In genomic region chr11:86656849-86657567, GRCm38 (mm10) we compare ENCODE assay signal across 20 mouse cellular contexts. TPM values are rescaled to one million over a fixed set of nuclear protein-coding genes. Genes with fewer than 3 reads are reported as not detected.
DNase-seq lines count a peak whose midpoint lies in the region; ATAC-seq and TF ChIP-seq lines count a peak whose summit lies in the region.
"Had no signal": no experiment of that assay in that cellular context is flagged by ENCODE, and none has a peak within 500 bp of the region (broad histone marks: within the 10 kb centered on the region; RNA-seq: fewer than 3 reads in every experiment).

No protein-coding gene starts in this region.

- no peaks in the 10 kb centered on the region; the same call in 1 of the 2 replicates for H3K79me2 ChIP-seq in liver, adult 2 months (ENCODE audit: control insufficient read depth, insufficient read depth, low read length)

- H3K4me1 ChIP-seq in heart, embryonic 12.5 days (replicated peaks) = peaks cover 14% of the 10 kb centered on the region
- peaks cover 2% of the 10 kb centered on the region; the same call in 1 of the 2 replicates for H3K4me1 ChIP-seq in liver, adult 2 months (ENCODE audit: control insufficient read depth, insufficient read depth, low read length)
- peaks cover 34% of the 10 kb centered on the region for H3K4me1 ChIP-seq in liver, embryonic 13.5 days (replicated peaks)
- H3K4me1 ChIP-seq: forebrain, embryonic 13.5 days; limb, embryonic 15.5 days; midbrain, embryonic 15.5 days had no signal

- no peak for DNase-seq in heart, adult 9 months (ENCODE audit: low spot score in 2 of 2)
- DNase-seq in liver, adult 2 months (ENCODE audit: extremely low read depth, low read depth, low spot score) = peak; percentile 61
- no peak for DNase-seq in liver
- DNase-seq in liver, embryonic 13.5 days = no peak
- no peak for DNase-seq in cerebellum, adult 9-10 months
- no peak for DNase-seq in ovary, postnatal 36 days (ENCODE audit: low spot score)
- DNase-seq: B cell, adult 2 months; cerebellum, adult 9-11 months; kidney, adult 8-10 months; kidney, postnatal 25 days; lung, postnatal 10 days; right cerebral cortex, postnatal 25 days; thymus, postnatal 36 days had no signal

- 29% methylated on average over 4 of the region's 4 CpGs for WGBS in heart, embryonic 12.5 days
- 47% methylated on average over 4 of the region's 4 CpGs for WGBS in liver, adult 2 months
- 35% methylated on average over 4 of the region's 4 CpGs for WGBS in liver, embryonic 13.5 days (ENCODE audit: insufficient replicate concordance)

- no peak for ATAC-seq in heart, embryonic 12.5 days (ENCODE audit: insufficient number of reproducible peaks, low FRiP score)
- peak; percentile 82 for ATAC-seq in liver, embryonic 13.5 days (ENCODE audit: low read depth)
- ATAC-seq: forebrain, embryonic 13.5 days; hindbrain, postnatal 0 days; midbrain, embryonic 15.5 days had no signal

- no peak for TF ChIP-seq POLR2A in liver, adult 2 months (IDR thresholded peaks at IDR 0.05; ENCODE audit: extremely low read depth, insufficient read depth, low read length)

- no peak overlapping the region for H3K4me3 ChIP-seq in heart, embryonic 12.5 days
- H3K4me3 ChIP-seq in liver, adult 2 months (ENCODE audit: insufficient read depth, low read depth, low read length) = no peak overlapping the region
- peak overlapping the region; percentile 7; the same call in 1 of the 2 replicates for H3K4me3 ChIP-seq in liver, embryonic 13.5 days (replicated peaks)
- H3K4me3 ChIP-seq: erythroblast, embryonic 14.5 days; forebrain, embryonic 13.5 days; limb, embryonic 15.5 days; midbrain, embryonic 15.5 days; myocyte had no signal

- H3K36me3 ChIP-seq in heart, embryonic 12.5 days = peaks cover 15% of the 10 kb centered on the region
- H3K36me3 ChIP-seq in liver, adult 2 months (ENCODE audit: control insufficient read depth, insufficient read depth, low read length) = peaks cover 30% of the 10 kb centered on the region
- H3K36me3 ChIP-seq in liver, embryonic 13.5 days = peaks cover 44% of the 10 kb centered on the region

- no peak for TF ChIP-seq CTCF in liver, adult 2 months (IDR thresholded peaks at IDR 0.05; ENCODE audit: low read depth, low read length)

- peak overlapping the region; percentile 66 for H3K27ac ChIP-seq in heart, embryonic 12.5 days (ENCODE audit: poor library complexity, severe bottlenecking)
- no peak overlapping the region for H3K27ac ChIP-seq in liver, adult 2 months (replicated peaks; ENCODE audit: insufficient read depth, low read depth, low read length)
- H3K27ac ChIP-seq in liver, embryonic 13.5 days = peak overlapping the region; percentile 90
- H3K27ac ChIP-seq: forebrain, embryonic 13.5 days; hindbrain, postnatal 0 days; limb, embryonic 15.5 days; midbrain, embryonic 15.5 days had no signal

- H3K9ac ChIP-seq in heart, embryonic 12.5 days = no peak overlapping the region
- no peak overlapping the region for H3K9ac ChIP-seq in liver, adult 2 months (ENCODE audit: low read depth, low read length)
- H3K9ac ChIP-seq in liver, embryonic 13.5 days = peak overlapping the region; percentile 51
- H3K9ac ChIP-seq: forebrain, embryonic 13.5 days; limb, embryonic 15.5 days; midbrain, embryonic 15.5 days had no signal

- H3K4me2 ChIP-seq in heart, embryonic 12.5 days = no peak overlapping the region
- peak overlapping the region; percentile 42 for H3K4me2 ChIP-seq in liver, embryonic 13.5 days
- H3K4me2 ChIP-seq: forebrain, embryonic 13.5 days; limb, embryonic 15.5 days; midbrain, embryonic 15.5 days had no signal

- no peaks in the 10 kb centered on the region for H3K27me3 ChIP-seq in heart, embryonic 12.5 days (replicated peaks)
- no peaks in the 10 kb centered on the region for H3K27me3 ChIP-seq in liver, adult 2 months (ENCODE audit: control insufficient read depth, insufficient read depth, low read length)
- no peaks in the 10 kb centered on the region for H3K27me3 ChIP-seq in liver, embryonic 13.5 days
- H3K27me3 ChIP-seq: forebrain, embryonic 13.5 days; limb, embryonic 15.5 days; midbrain, embryonic 15.5 days had no signal

- no peaks in the 10 kb centered on the region for H3K9me3 ChIP-seq in heart, embryonic 12.5 days (replicated peaks)
- H3K9me3 ChIP-seq in liver, embryonic 13.5 days (replicated peaks) = no peaks in the 10 kb centered on the region
- H3K9me3 ChIP-seq: forebrain, embryonic 13.5 days; limb, embryonic 15.5 days; midbrain, embryonic 15.5 days had no signal

RNA-seq across cellular contexts. Expression of gene Vmp1, which starts 26.6 kb away (rescaled TPM):
- polyA plus RNA-seq in heart, embryonic 12.5 days (2016; fragmentation: Nextera tagmentation; extraction: Ambion mirVana) = 104 and 109 TPM in 2 replicates
- 91.9 and 93.6 TPM in 2 replicates for total RNA-seq in liver, adult 2 months (2014; rRNA removed)
- polyA plus RNA-seq in liver, adult 2 months (2012; rRNA removed) = 37.8 and 43.6 TPM in 2 replicates
- 89.2 and 103 TPM in 2 replicates for polyA plus RNA-seq in liver, embryonic 13.5 days (2015; fragmentation: Nextera tagmentation; extraction: Ambion mirVana)

RNA-seq across cellular contexts. Expression of gene Ptrh2, which starts 26.8 kb away (rescaled TPM):
- 21.5 TPM in 2 replicates for polyA plus RNA-seq in heart, embryonic 12.5 days (2016; fragmentation: Nextera tagmentation; extraction: Ambion mirVana)
- total RNA-seq in liver, adult 2 months (2014; rRNA removed) = 8.1 and 9.2 TPM in 2 replicates
- 5.0 and 5.2 TPM in 2 replicates for polyA plus RNA-seq in liver, adult 2 months (2012; rRNA removed)
- 23.0 and 23.3 TPM in 2 replicates for polyA plus RNA-seq in liver, embryonic 13.5 days (2015; fragmentation: Nextera tagmentation; extraction: Ambion mirVana)
